10 mouse cellular contexts compared by ENCODE assay signal in genomic region chr15:99847207-99847881, GRCm38 (mm10). TPM values are rescaled to one million over a fixed set of nuclear protein-coding genes. Genes with fewer than 3 reads are reported as not detected.
A peak's percentile ranks its signal among the peaks of the same experiment; 100 is the strongest.
DNase-seq lines count a peak whose midpoint lies in the region; ATAC-seq and TF ChIP-seq lines count a peak whose summit lies in the region.
"Had no signal": no experiment of that assay in that cellular context is flagged by ENCODE, and none has a peak within 500 bp of the region (broad histone marks: within the 10 kb centered on the region; RNA-seq: fewer than 3 reads in every experiment).

No protein-coding gene starts in this region.

- H3K27me3 ChIP-seq in lung, embryonic 15.5 days: no peaks in the 10 kb centered on the region
- H3K27me3 ChIP-seq in intestine, postnatal 0 days (replicated peaks; ENCODE audit: control insufficient read depth, insufficient read depth, low read length): no peaks in the 10 kb centered on the region
- no peaks in the 10 kb centered on the region for H3K27me3 ChIP-seq in neural tube, embryonic 15.5 days (replicated peaks)
- H3K27me3 ChIP-seq in thymus, adult 2 months (ENCODE audit: control insufficient read depth, insufficient read depth, low read length): no peaks in the 10 kb centered on the region
- H3K27me3 ChIP-seq: midbrain, embryonic 12.5 days had no signal

- H3K4me1 ChIP-seq in lung, embryonic 15.5 days: peaks cover 27% of the 10 kb centered on the region
- H3K4me1 ChIP-seq in intestine, postnatal 0 days (replicated peaks; ENCODE audit: control insufficient read depth, insufficient read depth, low read length): 0 out of 2 replicates have a peak, but pooled peaks cover 8% of the 10 kb centered on the region
- peaks cover 10% of the 10 kb centered on the region for H3K4me1 ChIP-seq in neural tube, embryonic 15.5 days
- H3K4me1 ChIP-seq in thymus, adult 2 months (replicated peaks; ENCODE audit: control insufficient read depth, insufficient read depth, low read length): peaks cover 2% of the 10 kb centered on the region

- intact Hi-C loops in left cerebral cortex, postnatal 10 days (cut with DNase I): loop anchor here (10.0 kb wide), 1 partner anchor 57 kb away; no protein-coding TSS in a partner anchor

- no peaks in the 10 kb centered on the region for H3K9me3 ChIP-seq in lung, embryonic 15.5 days
- H3K9me3 ChIP-seq in intestine, postnatal 0 days (ENCODE audit: control insufficient read depth): no peaks in the 10 kb centered on the region
- H3K9me3 ChIP-seq in neural tube, embryonic 15.5 days (replicated peaks): no peaks in the 10 kb centered on the region
- H3K9me3 ChIP-seq: midbrain, embryonic 12.5 days had no signal

- no peak overlapping the region for H3K9ac ChIP-seq in lung, embryonic 15.5 days
- H3K9ac ChIP-seq in intestine, postnatal 0 days (ENCODE audit: low read depth, low read length): no peak overlapping the region
- no peak overlapping the region for H3K9ac ChIP-seq in neural tube, embryonic 15.5 days (replicated peaks)
- H3K9ac ChIP-seq: midbrain, embryonic 12.5 days had no signal

- no peaks in the 10 kb centered on the region for H3K36me3 ChIP-seq in lung, embryonic 15.5 days
- H3K36me3 ChIP-seq in intestine, postnatal 0 days (ENCODE audit: control insufficient read depth, insufficient read depth): peaks cover 18% of the 10 kb centered on the region
- no peaks in the 10 kb centered on the region for H3K36me3 ChIP-seq in neural tube, embryonic 15.5 days
- H3K36me3 ChIP-seq in thymus, adult 2 months (ENCODE audit: control insufficient read depth, insufficient read depth, low read length): no peaks in the 10 kb centered on the region
- H3K36me3 ChIP-seq: midbrain, embryonic 12.5 days had no signal

- peak overlapping the region; percentile 35 for H3K4me2 ChIP-seq in lung, embryonic 15.5 days
- peak overlapping the region; percentile 41 for H3K4me2 ChIP-seq in intestine, postnatal 0 days (replicated peaks; ENCODE audit: low read depth)
- no peak overlapping the region for H3K4me2 ChIP-seq in neural tube, embryonic 15.5 days
- H3K4me2 ChIP-seq: midbrain, embryonic 12.5 days had no signal

- no peak overlapping the region for H3K4me3 ChIP-seq in lung, embryonic 15.5 days
- H3K4me3 ChIP-seq in intestine, postnatal 0 days (ENCODE audit: low read depth, low read length): no peak overlapping the region
- no peak overlapping the region for H3K4me3 ChIP-seq in neural tube, embryonic 15.5 days (replicated peaks)
- no peak overlapping the region for H3K4me3 ChIP-seq in thymus, adult 2 months (ENCODE audit: control insufficient read depth, insufficient read depth, low read length)
- H3K4me3 ChIP-seq: midbrain, embryonic 12.5 days had no signal

- WGBS in lung, embryonic 15.5 days: 17% methylated on average over 13 of the region's 13 CpGs
- 24% methylated on average over 13 of the region's 13 CpGs for WGBS in intestine, postnatal 0 days
- WGBS in neural tube, embryonic 15.5 days: 71% methylated on average over 13 of the region's 13 CpGs
- WGBS in thymus, adult 2 months: 5% methylated on average over 13 of the region's 13 CpGs

- H3K27ac ChIP-seq in lung, embryonic 15.5 days: 0 out of 2 replicates have a peak overlapping the region, but pooled peaks have one; percentile 20
- H3K27ac ChIP-seq in intestine, postnatal 0 days (ENCODE audit: low read depth, low read length): peak overlapping the region; percentile 62; the same call in 1 of the 2 replicates
- 0 out of 2 replicates have a peak overlapping the region, but pooled peaks have one; percentile 28 for H3K27ac ChIP-seq in neural tube, embryonic 15.5 days (replicated peaks)
- no peak overlapping the region for H3K27ac ChIP-seq in thymus, adult 2 months (ENCODE audit: control insufficient read depth, insufficient read depth, low read length)
- H3K27ac ChIP-seq: midbrain, embryonic 12.5 days had no signal

- DNase-seq in lung, adult 18-20 months: no peak
- peak; percentile 20 for DNase-seq in c-Kit-positive CD71-negative TER-119-negative erythroid progenitor cells, embryonic 14.5 days (ENCODE audit: low read depth)
- no peak for DNase-seq in layer of hippocampus, postnatal 14 days (ENCODE audit: low spot score in 2 of 2)
- no peak for DNase-seq in thymus, adult 2 months
- no peak for DNase-seq in left cerebral cortex, postnatal 10 days (ENCODE audit: extremely low spot score in 1 of 2, low spot score in 2 of 2)
- DNase-seq: heart, postnatal 36 days had no signal

- ATAC-seq in lung, embryonic 15.5 days (ENCODE audit: borderline replicate concordance, extremely low read depth, low FRiP score, low TSS enrichment): no peak
- 0 out of 2 replicates have a peak, but pooled peaks have one; percentile 37 for ATAC-seq in intestine, postnatal 0 days
- ATAC-seq in neural tube, embryonic 15.5 days (ENCODE audit: low FRiP score): no peak

- TF ChIP-seq POLR2A in thymus, adult 2 months (IDR thresholded peaks at IDR 0.05; ENCODE audit: control insufficient read depth, extremely low read depth, insufficient read depth, low read length, poor library complexity): no peak

- no peak for TF ChIP-seq CTCF in intestine, postnatal 0 days (IDR thresholded peaks at IDR 0.05; ENCODE audit: low read depth)
- TF ChIP-seq CTCF in thymus, adult 2 months (IDR thresholded peaks at IDR 0.05; ENCODE audit: borderline replicate concordance, control insufficient read depth, extremely low read depth, insufficient read depth, low read length, poor library complexity): no peak

RNA-seq across cellular contexts. Expression of gene Lima1, which starts 27.9 kb away (rescaled TPM):
- 37.9 and 43.6 TPM in 2 replicates for polyA plus RNA-seq in lung, embryonic 15.5 days (2015; fragmentation: Nextera tagmentation; extraction: Ambion mirVana)
- polyA plus RNA-seq in intestine, postnatal 0 days (2015; fragmentation: Nextera tagmentation; extraction: Ambion mirVana): 64.3 and 78.9 TPM in 2 replicates
- 15.6 and 26.5 TPM in 2 replicates for polyA plus RNA-seq in neural tube, embryonic 15.5 days (2015; fragmentation: Nextera tagmentation; extraction: Ambion mirVana)
- total RNA-seq in layer of hippocampus, postnatal 14 days (2021): 10 to 100 TPM; 18.6 to 18.7 TPM
- polyA plus RNA-seq in thymus, adult 2 months (2012; rRNA removed): 11.0 and 12.3 TPM in 2 replicates
- total RNA-seq in left cerebral cortex, postnatal 10 days (2021): 1 to 10 TPM; 8.2 to 9.8 TPM
